Mouse (Mus musculus): ENCODE measurements at regions not wholly inside any gene's neighbourhood (a gene's known extent, or its start where the extent isn't known, plus 50 kb on each side); places are given as distances from the start of the nearest gene placed in this dataset.

DNA sequence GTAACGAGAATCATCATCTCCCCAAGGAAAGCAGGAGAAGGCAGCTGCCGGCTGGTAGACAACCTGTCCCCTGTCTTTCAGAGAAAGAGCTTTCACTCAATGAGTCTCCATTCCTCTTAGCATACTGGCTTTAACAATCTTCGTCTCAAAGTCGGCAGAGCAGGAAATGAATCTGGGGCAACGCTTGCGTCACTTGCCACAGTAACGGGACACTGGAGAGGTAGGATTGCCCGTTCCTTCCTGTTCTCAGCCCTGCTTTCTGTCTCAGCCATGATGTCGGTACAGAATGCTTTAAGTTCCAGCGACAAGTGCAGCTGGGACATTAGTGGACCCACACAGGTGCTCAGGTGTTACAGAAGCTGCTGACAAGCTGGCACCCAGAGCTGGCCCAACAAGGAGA is 57.5 kb upstream of the Oxtr start:
- TF ChIP-seq MAFK (IDR thresholded peaks at IDR 0.05; ENCODE audit: insufficient read depth, low read depth, low read length): no peak
- no peak for TF ChIP-seq ZC3H11A (IDR thresholded peaks at IDR 0.05; ENCODE audit: borderline replicate concordance, low read depth, low read length)
- no peak for TF ChIP-seq CHD2 (IDR thresholded peaks at IDR 0.05; ENCODE audit: low read depth, low read length)
